Comparison of ENCODE assay signal across 8 mouse cellular contexts in the genomic region with DNA sequence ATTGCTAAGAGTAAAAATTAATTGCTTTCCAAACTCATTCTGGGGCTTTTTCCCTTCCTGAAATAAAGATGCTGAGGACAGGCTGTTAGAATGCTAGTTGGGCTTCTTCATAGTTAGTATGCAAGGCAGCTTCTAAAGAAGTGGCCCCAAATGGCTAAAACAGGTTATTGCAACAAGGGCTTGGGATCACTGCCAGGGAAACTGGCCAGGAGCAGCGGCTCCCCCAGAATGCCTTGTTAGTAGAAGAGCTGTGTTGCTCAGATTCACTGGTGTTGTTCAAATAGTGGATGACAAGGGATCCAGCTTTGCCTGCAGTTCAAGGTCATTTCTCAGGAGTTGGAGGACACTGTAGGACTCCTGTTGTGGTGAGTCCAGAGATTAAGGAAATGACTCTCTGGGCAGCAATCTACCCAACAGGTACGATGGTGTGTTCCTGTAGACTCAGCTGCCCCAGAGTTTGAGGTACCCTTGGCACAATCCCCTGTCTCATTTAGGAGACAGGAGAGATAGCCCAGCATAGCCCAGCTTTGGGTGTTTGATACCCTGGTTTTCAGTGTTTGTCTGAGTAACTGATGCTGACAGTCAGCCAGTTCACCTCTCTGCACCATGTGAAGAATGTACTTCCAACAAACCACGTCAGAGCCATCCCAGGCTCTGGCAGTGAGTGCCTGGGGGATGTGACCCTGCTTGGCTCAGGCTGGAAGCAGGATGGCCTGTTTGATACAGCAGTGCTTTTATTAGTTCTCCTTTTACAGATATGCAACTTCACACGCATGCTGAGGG. TPM values are rescaled to one million over a fixed set of nuclear protein-coding genes. Genes with fewer than 3 reads are reported as not detected.
A peak's percentile ranks its signal among the peaks of the same experiment; 100 is the strongest.
DNase-seq lines count a peak whose midpoint lies in the region; ATAC-seq and TF ChIP-seq lines count a peak whose summit lies in the region.

No protein-coding gene starts in this region.

- WGBS in forebrain, postnatal 0 days = 31% methylated on average over 4 of the region's 4 CpGs
- 40% methylated on average over 4 of the region's 4 CpGs for WGBS in lung, postnatal 0 days

- H3K4me2 ChIP-seq in forebrain, postnatal 0 days (ENCODE audit: low read depth) = peak overlapping the region; percentile 33
- H3K4me2 ChIP-seq in lung, postnatal 0 days (replicated peaks; ENCODE audit: low read depth, low read length) = no peak overlapping the region

- H3K27ac ChIP-seq in forebrain, postnatal 0 days (ENCODE audit: low read depth, low read length) = peak overlapping the region; percentile 16; the same call in 1 of the 2 replicates
- H3K27ac ChIP-seq in lung, postnatal 0 days (ENCODE audit: low read length) = no peak overlapping the region

- H3K27me3 ChIP-seq in forebrain, postnatal 0 days (ENCODE audit: insufficient read depth, low read length) = no peaks in the 10 kb centered on the region
- no peaks in the 10 kb centered on the region for H3K27me3 ChIP-seq in lung, postnatal 0 days (replicated peaks; ENCODE audit: insufficient read depth, low read length)

- no peaks in the 10 kb centered on the region for H3K9me3 ChIP-seq in forebrain, postnatal 0 days (ENCODE audit: low read length)
- H3K9me3 ChIP-seq in lung, postnatal 0 days (ENCODE audit: low read length) = no peaks in the 10 kb centered on the region

- no peak for ATAC-seq in forebrain, postnatal 0 days
- ATAC-seq in lung, postnatal 0 days = 0 out of 2 replicates have a peak, but pooled peaks have one; percentile 14
- ATAC-seq in erythroblast, adult 5-6 weeks (replicated peaks; ENCODE audit: low FRiP score, poor library complexity, severe bottlenecking) = no peak

- peak; percentile 81 for DNase-seq in 3T3-L1 (ENCODE audit: low read depth, low spot score)
- peak; percentile 90 for DNase-seq in adrenal gland, postnatal 14 days
- peak; percentile 74 for DNase-seq in forebrain, postnatal 0 days
- peak; percentile 92 to 94 for DNase-seq in heart, postnatal 10 days
- peak; percentile 78 to 88 for DNase-seq in layer of hippocampus, adult 8-10 months (ENCODE audit: low spot score in 2 of 2)
- peak; percentile 84 for DNase-seq in lung, postnatal 0 days (ENCODE audit: low spot score)
- peak; percentile 76 for DNase-seq in right cerebral cortex, postnatal 4 days

- TF ChIP-seq CTCF in forebrain, postnatal 0 days (IDR thresholded peaks at IDR 0.05; ENCODE audit: low read depth) = 0 out of 2 replicates have a peak, but pooled peaks have one; percentile 10
- peak; percentile 49 for TF ChIP-seq CTCF in lung, postnatal 0 days (IDR thresholded peaks at IDR 0.05)

- H3K4me3 ChIP-seq in forebrain, postnatal 0 days (ENCODE audit: low read depth, low read length) = no peak overlapping the region
- H3K4me3 ChIP-seq in lung, postnatal 0 days (ENCODE audit: low read depth, low read length) = no peak overlapping the region

- peaks cover 12% of the 10 kb centered on the region for H3K4me1 ChIP-seq in forebrain, postnatal 0 days (ENCODE audit: insufficient read depth)
- peaks cover 6% of the 10 kb centered on the region; the same call in 1 of the 2 replicates for H3K4me1 ChIP-seq in lung, postnatal 0 days (ENCODE audit: insufficient read depth, low read depth, low read length)

- intact Hi-C loops in heart, postnatal 10 days (cut with DNase I) = loop anchor here (2.0 to 5.0 kb wide), 3 partner anchors 18 to 182 kb away; partner anchors contain the start of gene Apmap

- H3K36me3 ChIP-seq in forebrain, postnatal 0 days (ENCODE audit: insufficient read depth) = peaks cover 3% of the 10 kb centered on the region
- no peaks in the 10 kb centered on the region for H3K36me3 ChIP-seq in lung, postnatal 0 days (ENCODE audit: insufficient read depth, low read length)

- TF ChIP-seq EP300 in lung, postnatal 0 days (IDR thresholded peaks at IDR 0.05) = no peak

- peak overlapping the region; percentile 28; the same call in 1 of the 2 replicates for H3K9ac ChIP-seq in forebrain, postnatal 0 days
- no peak overlapping the region for H3K9ac ChIP-seq in lung, postnatal 0 days (replicated peaks; ENCODE audit: low read depth)

RNA-seq across cellular contexts. Expression of gene Pygb, which starts 2.4 kb away (rescaled TPM):
- total RNA-seq in adrenal gland, postnatal 14 days (2021) = 41.7 and 45.3 TPM in 2 replicates
- total RNA-seq in forebrain, postnatal 0 days (2014; rRNA removed) = 146 and 174 TPM in 2 replicates
- polyA plus RNA-seq in forebrain, postnatal 0 days (2015; fragmentation: Nextera tagmentation; extraction: Ambion mirVana) = 81.3 and 102 TPM in 2 replicates
- 100 to 1,000 TPM; 374 to 404 TPM for total RNA-seq in heart, postnatal 10 days (2021)
- total RNA-seq in layer of hippocampus, adult 8-10 months (2022) = 100 to 1,000 TPM; 197 to 249 (median 221) TPM
- 43.5 and 56.6 TPM in 2 replicates for polyA plus RNA-seq in lung, postnatal 0 days (2015; fragmentation: Nextera tagmentation; extraction: Ambion mirVana)
- total RNA-seq in erythroblast, adult 5-6 weeks (2015; ENCODE audit: low replicate concordance) = 2.1 and 2.3 TPM in 2 replicates
- 6.6 and 8.8 TPM in 2 replicates for total RNA-seq in erythroblast, adult 5-6 weeks (2017; ENCODE audit: low replicate concordance)

RNA-seq across cellular contexts. Expression of gene Entpd6, which starts 40.1 kb away (rescaled TPM):
- total RNA-seq in adrenal gland, postnatal 14 days (2021) = 11.3 and 12.1 TPM in 2 replicates
- 74.3 and 93.6 TPM in 2 replicates for total RNA-seq in forebrain, postnatal 0 days (2014; rRNA removed)
- polyA plus RNA-seq in forebrain, postnatal 0 days (2015; fragmentation: Nextera tagmentation; extraction: Ambion mirVana) = 57.7 and 76.0 TPM in 2 replicates
- total RNA-seq in heart, postnatal 10 days (2021) = 10 to 100 TPM; 15.2 to 16.1 TPM
- 10 to 100 TPM; 57.3 to 70.1 (median 67.0) TPM for total RNA-seq in layer of hippocampus, adult 8-10 months (2022)
- 10.1 and 11.2 TPM in 2 replicates for polyA plus RNA-seq in lung, postnatal 0 days (2015; fragmentation: Nextera tagmentation; extraction: Ambion mirVana)
- total RNA-seq in erythroblast, adult 5-6 weeks (2015; ENCODE audit: low replicate concordance) = 1.3 and 2.3 TPM in 2 replicates
- 0.56 and 2.6 TPM in 2 replicates for total RNA-seq in erythroblast, adult 5-6 weeks (2017; ENCODE audit: low replicate concordance)
